Mouse (Mus musculus): ENCODE results near the gene Ulk4. TPM values are rescaled to one million over a fixed set of nuclear protein-coding genes. Genes with fewer than 3 reads are reported as not detected.

The Ulk4 gene
- polyA plus RNA-seq, 1 experiment from 2014 or later, result 143 TPM

DNA sequence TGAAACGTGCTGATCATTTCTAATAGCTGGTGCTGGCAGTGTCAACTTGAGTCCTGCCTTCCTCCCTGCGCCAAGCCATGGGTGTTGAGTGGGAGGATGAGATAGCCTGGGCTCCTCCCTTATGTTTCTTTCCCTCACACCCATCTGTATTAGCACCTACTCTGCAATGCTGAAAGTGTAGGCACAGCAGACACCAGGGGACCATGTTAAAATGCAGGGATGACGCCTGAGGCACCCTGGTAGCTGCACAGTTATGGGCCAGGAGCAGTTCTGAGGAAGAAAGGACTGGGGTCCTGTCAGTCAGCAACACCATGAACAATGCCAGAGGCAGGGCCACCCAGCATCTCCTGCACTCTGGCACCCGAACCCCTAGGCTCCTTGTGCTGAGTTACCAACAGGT is 243.4 kb downstream of the Ulk4 start:
- Histone ChIP-seq H3K9ac (no peak overlapping the region), H3K27me3 (no peaks in the 10 kb centered on the region), H3K36me3 (no peaks in the 10 kb centered on the region), H3K9me3 (replicated peaks) (no peaks in the 10 kb centered on the region), H3K4me3 (replicated peaks) (no peak overlapping the region), H3K4me2 (replicated peaks) (no peak overlapping the region), H3K27ac (replicated peaks) (no peak overlapping the region), H3K4me1 (peaks cover 8% of the 10 kb centered on the region; the same call in 1 of the 2 replicates)
- no peak for ATAC-seq (ENCODE audit: insufficient number of reproducible peaks, low FRiP score, low TSS enrichment, low read depth)
- WGBS, result 73% methylated on average over 4 of the region's 4 CpGs

DNA sequence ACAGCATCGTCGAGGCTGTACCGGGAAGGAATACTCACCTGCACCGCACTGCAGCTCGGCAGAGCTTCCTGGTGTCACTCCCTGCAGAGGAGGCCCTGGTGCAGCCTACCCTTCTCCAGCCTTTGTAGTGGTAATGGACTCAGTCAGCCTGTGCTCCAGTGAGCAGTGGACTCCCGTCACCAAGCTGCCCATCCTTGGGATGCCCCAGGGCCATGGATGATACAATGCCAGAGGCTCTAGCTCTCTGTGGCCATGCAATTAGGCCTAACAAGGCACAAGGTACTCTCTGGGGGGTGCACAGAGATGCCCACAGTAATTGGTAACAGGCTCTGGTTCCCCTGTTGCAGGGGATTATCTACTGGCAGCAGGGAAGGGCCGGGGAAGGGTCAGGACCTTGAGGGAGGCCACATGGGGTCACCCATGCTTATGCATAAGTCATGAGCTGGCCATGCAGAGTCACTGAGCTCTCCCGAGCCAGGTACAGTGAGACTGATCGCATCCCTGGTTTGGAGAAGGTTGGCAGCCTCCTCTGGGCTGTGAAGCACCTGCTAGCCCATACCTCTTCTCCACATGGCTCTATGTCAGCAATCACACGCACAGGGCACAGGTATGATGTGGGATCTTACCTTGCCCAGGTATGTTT is 244.6 kb downstream of the Ulk4 start:
- no peak overlapping the region for H3K9ac ChIP-seq
- 0 out of 2 replicates have a peak, but pooled peaks have one; percentile 24 for ATAC-seq (ENCODE audit: insufficient number of reproducible peaks, low FRiP score, low TSS enrichment, low read depth)

GRCm38 (mm10) chr9:121030949-121031348 is 246.0 kb downstream of the Ulk4 start:
- no peak overlapping the region for H3K9ac ChIP-seq
- no peaks in the 10 kb centered on the region for H3K4me1 ChIP-seq
- H3K4me2 ChIP-seq (replicated peaks), result no peak overlapping the region
- no peak for ATAC-seq (ENCODE audit: insufficient number of reproducible peaks, low FRiP score, low TSS enrichment, low read depth)
- H3K27me3 ChIP-seq, result no peaks in the 10 kb centered on the region
- no peak overlapping the region for H3K27ac ChIP-seq (replicated peaks)
- WGBS, result 68% methylated on average over 10 of the region's 10 CpGs
- no peaks in the 10 kb centered on the region for H3K9me3 ChIP-seq (replicated peaks)
- H3K36me3 ChIP-seq, result no peaks in the 10 kb centered on the region
- no peak overlapping the region for H3K4me3 ChIP-seq (replicated peaks)

More for the DNA sequence above, 244.6 kb downstream of the Ulk4 start:
- Histone ChIP-seq H3K4me1 (no peaks in the 10 kb centered on the region; the same call in 1 of the 2 replicates), H3K4me2 (replicated peaks) (no peak overlapping the region), H3K9me3 (replicated peaks) (no peaks in the 10 kb centered on the region), H3K4me3 (replicated peaks) (no peak overlapping the region), H3K27me3 (no peaks in the 10 kb centered on the region), H3K27ac (replicated peaks) (no peak overlapping the region), H3K36me3 (no peaks in the 10 kb centered on the region)
- 54% methylated on average over 10 of the region's 10 CpGs for WGBS

DNA sequence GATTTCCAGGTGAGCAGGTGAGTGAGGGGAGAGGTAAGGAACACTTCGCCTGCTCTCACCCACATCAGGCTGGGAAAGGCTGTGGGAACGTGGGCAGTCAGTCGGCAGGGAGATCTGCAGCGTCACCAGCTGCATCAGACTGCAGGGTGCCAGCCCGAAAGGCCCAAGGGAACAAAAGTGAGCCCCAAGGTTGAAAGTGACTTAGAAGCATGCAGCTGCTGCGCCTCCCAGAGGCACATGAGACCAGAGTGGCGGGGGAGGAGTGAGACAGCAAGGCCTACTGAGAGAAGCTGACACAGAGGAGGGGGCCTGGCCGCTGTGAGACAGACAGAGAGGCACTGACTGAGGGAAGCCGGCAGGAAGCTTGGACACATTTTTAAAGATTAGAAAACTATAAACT is 247.2 kb downstream of the Ulk4 start:
- Histone ChIP-seq H3K9me3 (replicated peaks) (no peaks in the 10 kb centered on the region), H3K36me3 (no peaks in the 10 kb centered on the region), H3K27ac (replicated peaks) (no peak overlapping the region), H3K9ac (no peak overlapping the region), H3K27me3 (no peaks in the 10 kb centered on the region), H3K4me2 (replicated peaks) (no peak overlapping the region), H3K4me1 (no peaks in the 10 kb centered on the region), H3K4me3 (replicated peaks) (no peak overlapping the region)
- WGBS, result 40% methylated on average over 9 of the region's 9 CpGs
- ATAC-seq (ENCODE audit: insufficient number of reproducible peaks, low FRiP score, low TSS enrichment, low read depth), result no peak

DNA sequence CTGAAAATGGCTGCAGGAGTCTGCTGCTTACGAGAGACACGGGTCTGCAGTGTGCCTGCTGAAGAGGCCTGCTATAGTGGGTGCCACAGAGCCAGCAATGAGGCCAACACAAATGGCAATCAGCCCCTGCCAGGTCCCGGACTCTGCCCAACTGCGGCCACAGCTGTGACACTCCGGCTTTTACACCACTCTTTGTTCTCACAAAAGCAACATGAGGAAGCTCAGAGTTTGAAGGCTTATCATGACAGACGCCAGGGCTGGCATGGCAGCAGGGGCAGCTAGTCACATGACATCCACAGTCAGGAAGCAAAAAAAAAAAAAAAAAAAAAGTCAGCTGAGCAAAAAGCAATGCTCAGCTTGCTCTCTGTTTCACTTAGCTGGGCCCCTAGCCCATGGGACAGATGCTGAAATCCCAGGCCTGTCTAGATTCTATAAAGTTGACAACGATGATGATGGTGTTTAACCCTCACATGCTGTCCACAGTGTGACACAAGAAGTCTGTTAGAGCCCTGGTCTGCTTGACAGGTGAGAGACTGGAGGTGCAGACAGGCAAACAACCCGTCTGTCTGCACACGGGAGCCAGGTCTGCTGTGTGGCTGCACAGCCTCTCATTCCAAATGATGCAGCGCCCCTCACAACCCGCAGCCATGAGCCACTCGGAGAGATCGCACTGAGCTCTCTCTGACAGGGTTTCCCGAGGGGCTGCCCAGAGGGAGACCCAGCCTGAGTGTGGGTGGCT is 253.3 kb downstream of the Ulk4 start:
- Histone ChIP-seq H3K9me3 (replicated peaks) (no peaks in the 10 kb centered on the region), H3K27ac (replicated peaks) (no peak overlapping the region), H3K4me1 (no peaks in the 10 kb centered on the region), H3K36me3 (no peaks in the 10 kb centered on the region), H3K27me3 (no peaks in the 10 kb centered on the region), H3K4me3 (replicated peaks) (no peak overlapping the region), H3K9ac (no peak overlapping the region), H3K4me2 (replicated peaks) (no peak overlapping the region)
- ATAC-seq (ENCODE audit: insufficient number of reproducible peaks, low FRiP score, low TSS enrichment, low read depth), result no peak
- WGBS, result 78% methylated on average over 14 of the region's 14 CpGs

DNA sequence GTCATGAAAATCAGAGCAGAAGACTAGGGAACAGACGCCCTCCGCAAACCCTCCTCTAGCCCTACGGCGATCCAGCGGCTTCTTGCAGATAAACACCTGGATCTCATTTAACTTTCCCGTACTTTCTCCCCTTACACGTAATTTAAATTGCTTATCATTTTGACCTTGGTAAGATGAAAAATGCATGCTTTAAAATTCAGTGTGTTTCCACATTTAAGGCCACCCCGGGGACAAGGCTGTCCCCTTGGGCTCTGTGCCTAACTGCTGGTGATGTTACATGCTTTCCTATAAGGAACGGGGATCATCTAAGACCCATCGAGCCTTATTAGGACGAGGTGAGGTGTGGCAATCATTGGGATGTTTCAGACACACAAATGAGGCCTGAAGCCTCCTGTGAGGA is 256.6 kb downstream of the Ulk4 start:
- Histone ChIP-seq H3K9me3 (replicated peaks) (no peaks in the 10 kb centered on the region), H3K27me3 (no peaks in the 10 kb centered on the region), H3K36me3 (no peaks in the 10 kb centered on the region), H3K9ac (no peak overlapping the region), H3K27ac (replicated peaks) (no peak overlapping the region), H3K4me1 (peaks cover 9% of the 10 kb centered on the region), H3K4me3 (replicated peaks) (no peak overlapping the region), H3K4me2 (replicated peaks) (no peak overlapping the region)
- WGBS, result 48% methylated on average over 11 of the region's 11 CpGs
- no peak for ATAC-seq (ENCODE audit: insufficient number of reproducible peaks, low FRiP score, low TSS enrichment, low read depth)

DNA sequence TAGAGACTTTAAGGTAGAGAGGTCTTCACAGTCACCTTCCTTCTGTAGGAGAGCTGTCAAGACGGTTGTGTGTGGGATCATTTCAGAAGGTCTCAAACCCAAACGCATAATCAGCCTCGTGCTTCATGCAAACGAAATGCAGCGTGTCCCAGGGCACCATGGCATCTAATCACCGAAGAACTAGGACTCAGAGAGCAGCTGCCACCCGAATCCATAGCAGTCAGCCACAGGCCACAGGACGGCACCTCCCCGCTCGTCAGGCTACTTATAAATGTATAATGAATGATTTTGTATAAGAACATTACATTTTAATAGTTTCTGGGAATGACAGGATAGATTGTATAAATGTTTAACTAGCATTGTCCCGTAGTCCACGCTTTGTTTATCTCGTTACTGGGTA is 257.1 kb downstream of the Ulk4 start:
- Histone ChIP-seq H3K9me3 (replicated peaks) (no peaks in the 10 kb centered on the region), H3K4me2 (replicated peaks) (no peak overlapping the region), H3K4me3 (replicated peaks) (no peak overlapping the region), H3K9ac (no peak overlapping the region), H3K27ac (replicated peaks) (no peak overlapping the region), H3K36me3 (no peaks in the 10 kb centered on the region), H3K27me3 (no peaks in the 10 kb centered on the region), H3K4me1 (peaks cover 10% of the 10 kb centered on the region)
- no peak for ATAC-seq (ENCODE audit: insufficient number of reproducible peaks, low FRiP score, low TSS enrichment, low read depth)
- 61% methylated on average over 13 of the region's 13 CpGs for WGBS

DNA sequence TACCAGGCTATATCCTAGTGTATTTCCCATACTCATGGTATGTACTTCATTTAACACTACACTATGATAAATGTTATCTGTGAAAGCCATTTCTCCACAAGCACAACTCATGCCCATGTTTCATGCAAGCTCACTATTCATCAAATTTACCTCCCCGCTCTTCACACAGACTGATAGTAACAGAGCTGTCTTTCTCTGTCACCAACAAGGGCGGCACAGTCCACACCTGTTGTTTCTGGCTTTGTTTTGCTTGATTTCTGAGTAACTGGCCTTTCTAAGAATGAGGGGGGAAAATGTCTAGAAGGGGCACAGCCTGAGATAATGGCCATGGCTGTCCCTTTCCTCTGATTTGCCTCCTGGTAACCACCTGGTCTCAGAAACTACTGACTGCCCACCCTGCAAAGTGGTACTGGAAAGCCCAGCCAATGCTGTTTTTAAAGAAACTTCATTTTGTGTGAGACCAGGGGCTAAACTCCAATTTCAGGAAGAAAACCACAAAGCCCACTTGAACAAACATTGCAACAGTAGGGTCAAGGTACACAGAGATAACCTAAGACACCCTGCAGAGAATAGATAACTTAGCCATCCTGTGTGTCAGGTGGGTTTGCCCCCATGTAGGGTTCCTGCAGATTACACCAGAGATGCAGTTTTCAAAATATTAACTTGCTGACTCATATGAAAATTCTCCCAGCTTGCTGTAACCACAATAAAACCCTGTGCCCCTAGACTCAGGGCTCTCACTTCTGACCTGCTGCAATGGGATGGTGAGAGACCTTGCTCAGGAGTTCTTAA is 258.3 kb downstream of the Ulk4 start:
- no peaks in the 10 kb centered on the region for H3K9me3 ChIP-seq (replicated peaks)
- 92% methylated on average over 2 of the region's 2 CpGs for WGBS
- H3K27ac ChIP-seq (replicated peaks), result no peak overlapping the region
- no peak overlapping the region for H3K9ac ChIP-seq
- no peak overlapping the region for H3K4me3 ChIP-seq (replicated peaks)
- H3K36me3 ChIP-seq, result no peaks in the 10 kb centered on the region
- no peak overlapping the region for H3K4me2 ChIP-seq (replicated peaks)
- ATAC-seq (ENCODE audit: insufficient number of reproducible peaks, low FRiP score, low TSS enrichment, low read depth), result no peak
- H3K4me1 ChIP-seq, result peaks cover 10% of the 10 kb centered on the region
- H3K27me3 ChIP-seq, result no peaks in the 10 kb centered on the region

DNA sequence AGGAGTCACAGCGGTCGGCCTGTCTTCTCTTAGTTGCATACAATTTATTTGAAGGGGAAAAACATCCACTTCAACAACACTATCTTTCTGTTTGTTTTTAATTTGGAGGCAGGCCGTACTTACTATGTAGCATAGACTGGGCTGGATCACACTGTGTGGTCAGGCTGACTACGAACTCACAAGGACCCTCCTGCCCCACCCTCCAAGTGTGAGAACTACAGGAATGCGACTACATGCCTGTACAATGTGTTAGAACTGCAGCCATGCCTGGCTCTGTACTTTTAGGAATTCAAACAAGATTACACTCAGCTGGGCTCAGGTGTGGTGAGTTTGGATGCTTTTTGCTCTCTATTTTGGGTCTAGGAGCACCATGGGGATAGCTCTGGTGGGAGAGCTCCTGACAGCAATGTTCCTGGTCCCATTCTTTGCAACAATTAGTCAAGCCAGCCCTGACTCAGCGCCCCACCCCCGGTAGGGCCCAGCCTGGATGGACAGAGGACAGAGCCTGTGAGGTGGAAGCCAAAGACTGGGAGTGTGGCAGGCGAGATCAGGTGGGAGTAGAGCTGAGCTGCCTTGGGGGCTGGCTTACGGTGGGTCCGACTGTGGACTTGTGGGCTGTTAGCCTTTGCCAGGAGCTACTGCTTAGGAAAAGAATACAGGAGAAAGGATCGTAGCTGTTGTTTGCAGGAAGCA is 261.0 kb downstream of the Ulk4 start:
- ATAC-seq (ENCODE audit: insufficient number of reproducible peaks, low FRiP score, low TSS enrichment, low read depth), result no peak
- no peaks in the 10 kb centered on the region for H3K9me3 ChIP-seq (replicated peaks)
- H3K4me2 ChIP-seq (replicated peaks), result no peak overlapping the region
- 52% methylated on average over 11 of the region's 11 CpGs for WGBS
- H3K27ac ChIP-seq (replicated peaks), result no peak overlapping the region; the same call in 1 of the 2 replicates
- H3K4me1 ChIP-seq, result peaks cover 11% of the 10 kb centered on the region
- H3K36me3 ChIP-seq, result no peaks in the 10 kb centered on the region
- no peak overlapping the region for H3K9ac ChIP-seq
- no peak overlapping the region for H3K4me3 ChIP-seq (replicated peaks)
- H3K27me3 ChIP-seq, result no peaks in the 10 kb centered on the region

DNA sequence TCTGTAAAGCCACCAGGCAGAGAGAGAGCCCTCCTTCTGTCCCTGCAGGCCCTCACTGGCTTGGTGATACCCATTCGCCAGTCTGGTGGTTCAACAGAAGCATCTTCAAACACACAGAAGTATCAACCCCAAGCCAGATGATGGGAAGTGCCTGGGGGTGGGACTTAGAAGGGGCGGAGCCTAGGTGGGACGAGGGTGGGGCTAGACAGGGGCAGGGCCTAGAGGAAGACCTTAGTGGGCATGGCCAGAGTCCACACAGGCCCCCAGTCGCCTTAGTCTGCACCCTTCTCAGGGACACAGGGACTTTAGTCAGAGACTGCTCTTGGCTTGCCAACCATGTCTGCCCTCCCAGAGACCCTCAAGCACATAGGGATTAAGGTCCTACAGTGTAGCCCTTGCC is 265.5 kb downstream of the Ulk4 start:
- Histone ChIP-seq H3K27me3 (no peaks in the 10 kb centered on the region), H3K36me3 (no peaks in the 10 kb centered on the region), H3K4me1 (peaks cover 23% of the 10 kb centered on the region), H3K9ac (no peak overlapping the region), H3K9me3 (replicated peaks) (no peaks in the 10 kb centered on the region), H3K4me3 (replicated peaks) (no peak overlapping the region), H3K27ac (replicated peaks) (no peak overlapping the region), H3K4me2 (replicated peaks) (no peak overlapping the region)
- no peak for ATAC-seq (ENCODE audit: insufficient number of reproducible peaks, low FRiP score, low TSS enrichment, low read depth)
- 36% methylated on average over 4 of the region's 4 CpGs for WGBS

- H3K27ac ChIP-seq (replicated peaks), result no peak overlapping the region
- H3K9ac ChIP-seq, result no peak overlapping the region
- no peaks in the 10 kb centered on the region for H3K36me3 ChIP-seq
- 65% methylated on average over 3 of the region's 3 CpGs for WGBS
- H3K27me3 ChIP-seq, result no peaks in the 10 kb centered on the region
- H3K9me3 ChIP-seq (replicated peaks), result no peaks in the 10 kb centered on the region
- ATAC-seq (ENCODE audit: insufficient number of reproducible peaks, low FRiP score, low TSS enrichment, low read depth), result no peak
- no peak overlapping the region for H3K4me2 ChIP-seq (replicated peaks)
- peaks cover 15% of the 10 kb centered on the region for H3K4me1 ChIP-seq
- H3K4me3 ChIP-seq (replicated peaks), result no peak overlapping the region
These were observed 266.5 kb downstream of the Ulk4 start for GRCm38 (mm10) chr9:121010544-121010943.
